Mouse (Mus musculus) stomach, embryonic 15.5 days (tissue): ENCODE data around the gene Ninj2. TPM values are rescaled to one million over a fixed set of nuclear protein-coding genes. Genes with fewer than 3 reads are reported as not detected.
A peak's percentile ranks its signal among the peaks of the same experiment; 100 is the strongest.

Experiments used
- ATAC-seq: fragments of 200-750 bp; cut with Nextera tagmentation; 2 replicates; pipeline ENCODE4 v1.8.0; 2017; ENCODE audit warnings: low read depth, moderate number of reproducible peaks, moderate TSS enrichment; ENCODE audit not compliant: insufficient read depth, low FRiP score
- H3K27ac ChIP-seq: fragments of 300-500 bp; sonication (generic); 2 replicates; pipeline ENCODE4 v1.5.1; 2015; ENCODE audit warnings: mild to moderate bottlenecking, inconsistent platforms
- H3K27me3 ChIP-seq: fragments of 300-500 bp; sonication (generic); replicated peaks from 2 replicates; pipeline ENCODE4 v1.6.1; 2015; ENCODE audit warnings: inconsistent platforms
- H3K36me3 ChIP-seq: fragments of 300-500 bp; sonication (generic); 2 replicates; pipeline ENCODE4 v1.6.1; 2015; ENCODE audit warnings: inconsistent platforms
- H3K4me1 ChIP-seq: fragments of 300-500 bp; sonication (generic); 2 replicates; pipeline ENCODE4 v1.6.1; 2015; ENCODE audit warnings: inconsistent platforms
- H3K4me2 ChIP-seq: fragments of 300-500 bp; sonication (generic); 2 replicates; pipeline ENCODE4 v1.6.1; 2015; ENCODE audit warnings: mild to moderate bottlenecking, inconsistent platforms
- H3K4me3 ChIP-seq: fragments of 300-500 bp; sonication (generic); replicated peaks from 2 replicates; pipeline ENCODE4 v1.5.1; 2015; ENCODE audit warnings: inconsistent platforms
- H3K9ac ChIP-seq: fragments of 300-500 bp; sonication (generic); 2 replicates; pipeline ENCODE4 v1.6.1; 2015; ENCODE audit warnings: inconsistent platforms
- H3K9me3 ChIP-seq: fragments of 300-500 bp; sonication (generic); 2 replicates; pipeline ENCODE4 v1.6.1; 2016; ENCODE audit warnings: inconsistent platforms
- WGBS: fragments of 180-500 bp; shearing (Covaris S2); methylation state at CpG from one replicate; pipeline ENCODE4 v1.1.7; 2015; 5-methylcytosine and 5-hydroxymethylcytosine counted together
- polyA plus RNA-seq: library from polyadenylated mRNA; unstranded; fragments of >200 nt; fragmentation: Nextera tagmentation; extraction: Ambion mirVana; gene quantifications from 2 replicates; pipeline ENCODE4 v1.2.1, GENCODE M21; 2015

Gene Ninj2
- polyA plus RNA-seq, 1 experiment from 2014 or later: not detected

- Histone ChIP-seq H3K36me3 (no peaks in the 10 kb centered on the region), H3K4me1 (peaks cover 6% of the 10 kb centered on the region; the same call in 1 of the 2 replicates), H3K9me3 (no peaks in the 10 kb centered on the region), H3K4me3 (no peak overlapping the region), H3K4me2 (no peak overlapping the region), H3K27ac (no peak overlapping the region), H3K9ac (no peak overlapping the region), H3K27me3 (no peaks in the 10 kb centered on the region)
- ATAC-seq: no peak
- 90% methylated on average over 4 of the region's 4 CpGs for WGBS
Measured at GRCm38 (mm10) chr6:120183771-120184170, 90.6 kb downstream of the Ninj2 start.

DNA sequence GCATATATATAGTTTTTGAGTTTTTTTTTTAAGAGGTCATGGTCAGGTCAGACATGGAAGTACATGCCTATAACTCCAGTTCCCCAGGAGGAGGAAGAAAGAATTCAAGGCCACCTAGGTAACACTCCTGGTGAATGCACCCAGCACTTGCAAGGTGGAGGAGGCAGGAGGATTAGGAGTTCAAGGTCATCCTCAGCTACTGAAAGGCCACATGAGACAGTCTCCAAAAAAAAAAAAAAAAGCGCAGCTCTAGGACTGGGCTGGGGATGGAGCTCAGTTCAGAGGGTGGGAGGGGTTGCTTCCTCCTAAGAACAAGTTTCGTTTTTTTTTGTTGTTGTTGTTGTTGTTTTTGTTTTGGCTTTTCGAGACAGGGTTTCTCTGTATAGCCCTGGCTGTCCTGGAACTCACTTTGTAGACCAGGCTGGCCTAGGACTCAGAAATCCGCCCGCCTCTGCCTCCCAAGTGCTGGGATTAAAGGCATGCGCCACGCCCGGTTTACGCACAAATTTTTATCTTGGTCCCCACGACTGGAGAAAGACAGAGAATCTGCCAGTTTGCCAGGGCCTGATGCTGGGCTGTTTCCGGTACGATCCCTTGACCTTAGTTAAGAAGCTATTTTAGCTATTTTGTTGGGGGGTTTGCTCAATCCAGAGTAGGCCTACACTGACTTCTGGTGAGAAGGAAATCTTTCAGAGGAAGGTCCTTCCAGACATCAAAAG, 92.0 kb downstream of the Ninj2 start:
- WGBS: 89% methylated on average over 12 of the region's 12 CpGs
- no peak for ATAC-seq
- Histone ChIP-seq H3K4me1 (peaks cover 6% of the 10 kb centered on the region; the same call in 1 of the 2 replicates), H3K4me2 (no peak overlapping the region), H3K36me3 (no peaks in the 10 kb centered on the region), H3K27ac (no peak overlapping the region), H3K9me3 (no peaks in the 10 kb centered on the region), H3K27me3 (no peaks in the 10 kb centered on the region), H3K9ac (no peak overlapping the region), H3K4me3 (no peak overlapping the region)

DNA sequence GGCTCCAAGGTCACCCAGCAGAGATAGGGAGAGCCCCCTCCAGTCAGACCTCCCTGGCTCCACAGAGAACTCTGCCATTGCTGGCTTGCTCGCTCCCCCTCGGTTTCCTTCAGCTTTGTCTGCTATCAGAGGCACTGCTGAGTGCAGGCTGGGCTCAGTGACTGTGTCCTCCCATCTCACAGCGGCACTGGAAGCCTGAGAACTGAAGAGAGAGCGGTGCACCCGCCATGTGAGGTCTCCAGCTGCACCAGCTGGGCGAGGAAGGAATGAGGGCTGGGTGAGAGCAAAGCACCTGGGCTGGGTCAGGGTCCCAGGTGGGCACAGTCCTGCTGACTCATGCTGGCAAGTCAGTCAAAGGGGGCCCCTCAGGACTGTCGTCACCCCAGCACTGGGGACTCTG, 92.6 kb downstream of the Ninj2 start:
- no peak for ATAC-seq
- Histone ChIP-seq H3K4me2 (no peak overlapping the region), H3K27ac (no peak overlapping the region), H3K9ac (no peak overlapping the region), H3K9me3 (no peaks in the 10 kb centered on the region), H3K4me1 (peaks cover 6% of the 10 kb centered on the region; the same call in 1 of the 2 replicates), H3K27me3 (no peaks in the 10 kb centered on the region), H3K4me3 (no peak overlapping the region), H3K36me3 (no peaks in the 10 kb centered on the region)
- 55% methylated on average over 7 of the region's 7 CpGs for WGBS

DNA sequence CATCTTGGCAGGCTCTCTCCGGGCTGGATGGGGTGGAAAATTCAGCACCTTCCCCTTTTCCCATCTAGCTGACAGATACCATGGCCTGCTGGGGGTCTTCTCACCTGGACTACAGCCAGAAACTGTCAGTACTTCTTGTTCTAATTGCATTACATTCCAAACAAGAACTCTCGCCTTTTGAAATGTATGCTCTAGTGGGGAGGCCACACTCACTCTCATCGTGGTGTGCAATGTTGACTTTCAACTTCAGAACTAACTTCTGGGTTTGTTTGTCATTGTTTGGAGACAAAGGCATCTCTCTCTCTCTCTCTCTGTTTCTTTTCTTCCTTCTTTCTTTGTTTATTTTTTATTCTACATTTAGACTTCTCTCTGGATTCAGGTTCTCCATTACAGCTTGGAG, 93.4 kb downstream of the Ninj2 start:
- WGBS: 29% methylated on average over 3 of the region's 3 CpGs
- H3K27me3 ChIP-seq: no peaks in the 10 kb centered on the region

GRCm38 (mm10) chr6:120187587-120188176, 94.5 kb downstream of the Ninj2 start:
- H3K27ac ChIP-seq: no peak overlapping the region
- H3K4me2 ChIP-seq: peak overlapping the region; percentile 44
- no peak overlapping the region for H3K9ac ChIP-seq
- no peak for ATAC-seq
- no peak overlapping the region; the same call in 1 of the 2 replicates for H3K4me3 ChIP-seq
- H3K36me3 ChIP-seq: no peaks in the 10 kb centered on the region
- H3K4me1 ChIP-seq: peaks cover 14% of the 10 kb centered on the region
- H3K9me3 ChIP-seq: no peaks in the 10 kb centered on the region
- WGBS: 24% methylated on average over 18 of the region's 18 CpGs
- H3K27me3 ChIP-seq: no peaks in the 10 kb centered on the region

More for the DNA sequence above, 93.4 kb downstream of the Ninj2 start:
- Histone ChIP-seq H3K36me3 (no peaks in the 10 kb centered on the region), H3K27ac (no peak overlapping the region), H3K9me3 (no peaks in the 10 kb centered on the region), H3K4me1 (peaks cover 6% of the 10 kb centered on the region; the same call in 1 of the 2 replicates), H3K4me2 (no peak overlapping the region), H3K4me3 (no peak overlapping the region), H3K9ac (no peak overlapping the region)
- ATAC-seq: no peak

DNA sequence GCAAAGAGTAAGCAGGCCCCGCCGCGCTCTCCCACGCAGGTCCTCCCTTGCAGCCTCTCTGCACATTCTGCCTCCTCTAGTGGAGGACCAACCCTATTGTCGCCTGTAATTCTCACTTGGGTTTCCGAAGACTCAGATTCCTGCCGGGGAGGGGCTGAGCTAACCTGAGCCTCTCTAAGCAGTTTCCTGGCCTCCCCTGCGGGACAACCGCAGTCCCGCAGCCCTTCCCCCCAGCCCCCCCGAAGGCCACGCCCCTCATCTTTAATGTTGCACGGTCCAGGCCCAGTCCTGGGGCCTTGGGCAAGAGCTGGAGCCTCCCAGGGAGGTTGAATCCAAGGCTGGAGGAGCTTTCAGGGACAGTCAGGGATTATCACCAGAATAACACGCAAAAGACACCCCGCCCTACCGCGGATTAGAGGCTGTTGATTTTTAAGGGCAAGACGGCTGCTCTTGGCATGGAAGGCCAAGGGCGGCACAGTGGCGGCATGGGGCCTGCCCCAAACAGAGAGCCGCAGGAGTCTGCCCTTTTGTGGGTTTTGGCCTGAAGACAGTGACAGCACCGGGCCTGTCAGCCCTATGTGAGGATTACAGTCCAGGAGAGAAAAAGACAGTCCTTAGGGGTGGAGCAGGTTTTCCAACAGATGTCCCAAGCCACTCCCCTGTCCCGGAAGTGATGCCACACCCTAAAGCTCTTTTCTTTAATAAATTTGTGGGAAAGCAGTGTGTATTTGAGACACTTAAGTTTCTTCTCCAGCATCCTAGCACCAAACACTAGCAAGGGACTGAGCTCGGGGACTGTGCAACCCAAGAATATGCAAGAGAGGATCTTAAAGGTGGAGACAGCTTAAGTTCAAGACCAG, 95.5 kb downstream of the Ninj2 start:
- H3K4me2 ChIP-seq: peak overlapping the region; percentile 44

GRCm38 (mm10) chr6:120189287-120189686, 96.1 kb downstream of the Ninj2 start:
- WGBS: 83% methylated on average over 5 of the region's 5 CpGs
- no peak overlapping the region for H3K27ac ChIP-seq
- H3K4me3 ChIP-seq: no peak overlapping the region

More for the DNA sequence above, 95.5 kb downstream of the Ninj2 start:
- no peak overlapping the region for H3K27ac ChIP-seq
- no peaks in the 10 kb centered on the region for H3K9me3 ChIP-seq
- peaks cover 20% of the 10 kb centered on the region for H3K4me1 ChIP-seq
- H3K27me3 ChIP-seq: no peaks in the 10 kb centered on the region
- H3K9ac ChIP-seq: no peak overlapping the region
- H3K36me3 ChIP-seq: no peaks in the 10 kb centered on the region
- 31% methylated on average over 24 of the region's 24 CpGs for WGBS
- no peak overlapping the region for H3K4me3 ChIP-seq
- ATAC-seq: peak; percentile 33; the same call in 1 of the 2 replicates

GRCm38 (mm10) chr6:120190365-120190764, 97.2 kb downstream of the Ninj2 start:
- WGBS: 93% methylated on average over 4 of the region's 4 CpGs

More at GRCm38 (mm10) chr6:120189287-120189686, 96.1 kb downstream of the Ninj2 start:
- no peaks in the 10 kb centered on the region for H3K27me3 ChIP-seq
- no peak for ATAC-seq
- no peak overlapping the region for H3K9ac ChIP-seq
- H3K4me1 ChIP-seq: peaks cover 20% of the 10 kb centered on the region
- no peak overlapping the region for H3K4me2 ChIP-seq
- H3K9me3 ChIP-seq: no peaks in the 10 kb centered on the region
- no peaks in the 10 kb centered on the region for H3K36me3 ChIP-seq

DNA sequence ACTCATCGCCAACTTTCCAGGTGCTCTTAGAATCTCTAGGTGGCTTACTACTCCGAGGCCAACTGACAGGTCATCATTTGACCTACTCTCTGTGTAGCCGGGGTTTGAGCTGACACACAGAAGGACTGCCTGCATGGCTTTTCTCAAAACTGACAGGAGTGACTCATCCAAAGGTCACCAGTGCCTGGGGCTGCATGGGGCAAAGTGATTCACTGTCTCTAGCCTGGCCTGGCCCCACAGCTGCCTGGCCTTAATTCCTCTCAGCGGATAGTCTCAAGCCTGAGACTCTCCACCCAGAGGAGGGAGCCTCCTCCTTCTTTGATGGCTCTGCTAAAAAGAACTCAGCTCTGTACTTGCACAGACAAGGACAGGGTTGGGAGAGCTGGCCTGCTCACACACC, 97.8 kb downstream of the Ninj2 start:
- Histone ChIP-seq H3K27ac (no peak overlapping the region), H3K9me3 (no peaks in the 10 kb centered on the region), H3K27me3 (no peaks in the 10 kb centered on the region), H3K36me3 (no peaks in the 10 kb centered on the region), H3K4me3 (no peak overlapping the region), H3K4me1 (peaks cover 20% of the 10 kb centered on the region), H3K4me2 (no peak overlapping the region), H3K9ac (no peak overlapping the region)
- ATAC-seq: no peak
- 42% methylated on average over 4 of the region's 4 CpGs for whole genome bisulfite sequencing

More at GRCm38 (mm10) chr6:120190365-120190764, 97.2 kb downstream of the Ninj2 start:
- H3K9me3 ChIP-seq: no peaks in the 10 kb centered on the region
- no peaks in the 10 kb centered on the region for H3K27me3 ChIP-seq
- no peak for ATAC-seq
- H3K4me1 ChIP-seq: peaks cover 20% of the 10 kb centered on the region
- H3K4me3 ChIP-seq: no peak overlapping the region
- H3K4me2 ChIP-seq: no peak overlapping the region
- H3K36me3 ChIP-seq: no peaks in the 10 kb centered on the region
- no peak overlapping the region for H3K9ac ChIP-seq
- H3K27ac ChIP-seq: no peak overlapping the region

- 55% methylated on average over 7 of the region's 7 CpGs for WGBS
- Histone ChIP-seq H3K27me3 (no peaks in the 10 kb centered on the region), H3K4me2 (no peak overlapping the region), H3K9ac (no peak overlapping the region), H3K27ac (no peak overlapping the region), H3K36me3 (no peaks in the 10 kb centered on the region), H3K4me1 (peaks cover 20% of the 10 kb centered on the region), H3K9me3 (no peaks in the 10 kb centered on the region), H3K4me3 (no peak overlapping the region)
- ATAC-seq: no peak
Measured at GRCm38 (mm10) chr6:120191396-120192170, 98.4 kb downstream of the Ninj2 start.

DNA sequence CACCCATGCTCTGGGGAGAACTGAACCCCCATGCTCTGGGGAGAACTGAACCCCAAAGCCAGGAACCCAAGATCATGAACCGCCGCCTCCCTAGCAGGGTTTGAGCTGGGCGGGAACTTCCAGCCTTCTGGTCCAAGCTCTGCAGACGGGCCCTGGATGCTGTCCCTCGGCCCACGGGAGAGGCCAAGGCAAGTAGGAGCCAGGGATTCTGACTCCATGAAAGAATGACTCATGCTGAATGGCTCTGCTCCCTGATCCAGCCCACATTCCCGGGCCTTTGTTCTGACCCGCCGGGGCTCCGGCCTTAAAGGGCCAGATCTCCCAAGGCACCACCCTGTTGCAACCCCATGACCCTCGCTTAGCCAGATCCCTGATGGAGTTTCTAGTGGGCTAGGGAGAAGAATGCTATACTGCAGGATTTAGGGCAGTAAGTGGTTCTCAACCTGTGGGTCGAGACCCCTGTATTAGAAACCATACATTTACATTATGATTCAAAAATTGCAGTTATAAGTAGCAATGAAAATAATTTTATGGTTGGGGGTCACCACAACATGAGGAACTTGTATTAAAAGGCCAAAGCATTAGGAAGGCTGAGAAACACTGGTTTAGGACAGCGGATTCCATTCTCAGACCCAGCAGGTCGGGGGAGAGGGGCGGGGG, 99.2 kb downstream of the Ninj2 start:
- H3K4me1 ChIP-seq: peaks cover 20% of the 10 kb centered on the region
- no peak overlapping the region for H3K27ac ChIP-seq
- no peaks in the 10 kb centered on the region for H3K9me3 ChIP-seq
- H3K4me2 ChIP-seq: peak overlapping the region; percentile 29
- 31% methylated on average over 14 of the region's 15 CpGs for WGBS
- ATAC-seq: no peak
- H3K4me3 ChIP-seq: no peak overlapping the region
- no peaks in the 10 kb centered on the region for H3K36me3 ChIP-seq
- no peak overlapping the region for H3K9ac ChIP-seq
- no peaks in the 10 kb centered on the region for H3K27me3 ChIP-seq
